Mouse (Mus musculus): Measurements from ENCODE around the gene Mtcl1.

Mtcl1 gene

GRCm38 (mm10) chr17:66410884-66411426 is 38.6 kb downstream of the Mtcl1 start:
- DNase-seq (ENCODE audit: low read depth, low spot score), result no peak

- DNase-seq (ENCODE audit: low read depth, low spot score), result no peak
Observed at GRCm38 (mm10) chr17:66409070-66409605, 40.4 kb downstream of the Mtcl1 start.

- DNase-seq (ENCODE audit: low read depth, low spot score), result no peak
Observed at GRCm38 (mm10) chr17:66408400-66408799, 41.1 kb downstream of the Mtcl1 start.

GRCm38 (mm10) chr17:66407833-66408232 is 41.7 kb downstream of the Mtcl1 start:
- no peak for DNase-seq (ENCODE audit: low read depth, low spot score)

- no peak for DNase-seq (ENCODE audit: low read depth, low spot score)
Observed at GRCm38 (mm10) chr17:66405601-66406000, 43.9 kb downstream of the Mtcl1 start.

GRCm38 (mm10) chr17:66404883-66405590 is 44.5 kb downstream of the Mtcl1 start:
- peak; percentile 90 for DNase-seq (ENCODE audit: low read depth, low spot score)

- no peak for DNase-seq (ENCODE audit: low read depth, low spot score)
Observed at GRCm38 (mm10) chr17:66402791-66403470, 46.6 kb downstream of the Mtcl1 start.

GRCm38 (mm10) chr17:66401596-66402265 is 47.8 kb downstream of the Mtcl1 start:
- no peak for DNase-seq (ENCODE audit: low read depth, low spot score)

GRCm38 (mm10) chr17:66399780-66400179 is 49.8 kb downstream of the Mtcl1 start:
- no peak for DNase-seq (ENCODE audit: low read depth, low spot score)

- no peak for DNase-seq (ENCODE audit: low read depth, low spot score)
Observed at GRCm38 (mm10) chr17:66394571-66394970, 55.0 kb downstream of the Mtcl1 start.

GRCm38 (mm10) chr17:66388307-66388706 is 61.2 kb downstream of the Mtcl1 start:
- DNase-seq (ENCODE audit: low read depth, low spot score), result no peak

GRCm38 (mm10) chr17:66381338-66381737 is 68.2 kb downstream of the Mtcl1 start:
- no peak for DNase-seq (ENCODE audit: low read depth, low spot score)

GRCm38 (mm10) chr17:66379900-66380857 is 69.4 kb downstream of the Mtcl1 start:
- DNase-seq (ENCODE audit: low read depth, low spot score), result no peak

- no peak for DNase-seq (ENCODE audit: low read depth, low spot score)
Observed at GRCm38 (mm10) chr17:66379308-66379707, 70.2 kb downstream of the Mtcl1 start.

- no peak for DNase-seq (ENCODE audit: low read depth, low spot score)
Observed at GRCm38 (mm10) chr17:66378127-66378526, 71.4 kb downstream of the Mtcl1 start.

GRCm38 (mm10) chr17:66374633-66375272 is 74.8 kb downstream of the Mtcl1 start:
- DNase-seq (ENCODE audit: low read depth, low spot score), result peak; percentile 79

GRCm38 (mm10) chr17:66370867-66371266 is 78.7 kb downstream of the Mtcl1 start:
- no peak for DNase-seq (ENCODE audit: low read depth, low spot score)

GRCm38 (mm10) chr17:66369777-66370176 is 79.8 kb downstream of the Mtcl1 start:
- no peak for DNase-seq (ENCODE audit: low read depth, low spot score)

GRCm38 (mm10) chr17:66368127-66368526 is 81.4 kb downstream of the Mtcl1 start:
- no peak for DNase-seq (ENCODE audit: low read depth, low spot score)

GRCm38 (mm10) chr17:66365664-66366063 is 83.9 kb downstream of the Mtcl1 start:
- no peak for DNase-seq (ENCODE audit: low read depth, low spot score)

- DNase-seq (ENCODE audit: low read depth, low spot score), result no peak
Observed at GRCm38 (mm10) chr17:66365293-66365642, 84.3 kb downstream of the Mtcl1 start.
